Mouse (Mus musculus) CD4-positive, CD25-positive, alpha-beta regulatory T cell, adult 9 weeks (primary cell): ENCODE measurements around the gene Dio2. TPM values are rescaled to one million over a fixed set of nuclear protein-coding genes. Genes with fewer than 3 reads are reported as not detected.

ENCODE experiments used
- polyA plus RNA-seq: library from polyadenylated mRNA; unstranded; fragments of 100-300 nt; shearing (Covaris generic); gene quantifications from one replicate; pipeline ENCODE4 v1.2.1, GENCODE M21; 2017

Dio2 gene
- polyA plus RNA-seq, result 0.12 TPM

DNA sequence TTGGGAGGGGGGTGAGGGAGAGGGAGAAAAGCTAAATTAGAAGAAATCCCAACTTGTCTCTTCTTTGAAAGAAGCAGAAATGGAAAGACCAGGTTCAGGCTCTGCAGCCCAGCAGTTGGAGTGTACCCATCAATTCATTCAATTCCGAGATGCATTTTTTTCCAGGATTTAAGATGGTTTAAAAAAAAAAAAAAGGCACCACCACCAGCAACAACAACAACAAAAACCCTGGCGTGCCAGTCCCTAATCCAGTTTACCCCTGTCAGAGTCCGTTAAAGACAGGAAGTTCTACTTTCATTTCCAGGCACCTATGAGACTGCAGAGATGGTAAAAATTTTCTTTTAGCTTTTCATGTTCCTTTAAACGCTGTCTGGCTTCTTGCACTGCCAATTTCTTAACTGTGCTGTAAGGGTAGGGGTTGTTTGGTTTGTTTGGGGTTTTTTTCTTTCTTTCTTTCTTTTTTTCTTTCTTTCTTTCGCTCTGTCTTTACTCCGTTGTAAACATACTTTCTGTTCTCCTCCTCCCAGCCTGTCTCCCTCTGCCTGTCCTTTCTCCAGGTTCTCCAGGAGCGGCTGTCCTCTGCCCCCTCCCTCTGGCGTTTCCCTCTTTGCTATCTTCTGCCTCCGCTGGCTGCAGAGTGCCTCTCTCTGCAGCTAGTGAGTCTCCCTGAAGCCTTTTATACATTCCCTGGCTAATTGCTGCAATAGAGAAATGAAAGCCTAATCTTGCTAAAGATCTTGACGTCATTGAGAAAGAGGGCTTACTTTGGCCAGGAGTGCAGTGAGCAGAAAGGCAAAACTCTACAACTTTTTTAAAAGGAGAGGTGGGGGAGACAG is at the start of gene Dio2:
Gene Dio2, minus strand, starts transcription at position 51 of the 836 bp plus-strand sequence.

